Mouse (Mus musculus): ENCODE measurements around the gene Cox20. TPM values are rescaled to one million over a fixed set of nuclear protein-coding genes. Genes with fewer than 3 reads are reported as not detected.
"Not testable (repeated sequence)": the region's sequence is repeated elsewhere in the genome, so short reads cannot be mapped to it uniquely, and the experiment has no call there.

The Cox20 gene
- total RNA-seq (2017): 102 and 129 TPM in 2 replicates

DNA sequence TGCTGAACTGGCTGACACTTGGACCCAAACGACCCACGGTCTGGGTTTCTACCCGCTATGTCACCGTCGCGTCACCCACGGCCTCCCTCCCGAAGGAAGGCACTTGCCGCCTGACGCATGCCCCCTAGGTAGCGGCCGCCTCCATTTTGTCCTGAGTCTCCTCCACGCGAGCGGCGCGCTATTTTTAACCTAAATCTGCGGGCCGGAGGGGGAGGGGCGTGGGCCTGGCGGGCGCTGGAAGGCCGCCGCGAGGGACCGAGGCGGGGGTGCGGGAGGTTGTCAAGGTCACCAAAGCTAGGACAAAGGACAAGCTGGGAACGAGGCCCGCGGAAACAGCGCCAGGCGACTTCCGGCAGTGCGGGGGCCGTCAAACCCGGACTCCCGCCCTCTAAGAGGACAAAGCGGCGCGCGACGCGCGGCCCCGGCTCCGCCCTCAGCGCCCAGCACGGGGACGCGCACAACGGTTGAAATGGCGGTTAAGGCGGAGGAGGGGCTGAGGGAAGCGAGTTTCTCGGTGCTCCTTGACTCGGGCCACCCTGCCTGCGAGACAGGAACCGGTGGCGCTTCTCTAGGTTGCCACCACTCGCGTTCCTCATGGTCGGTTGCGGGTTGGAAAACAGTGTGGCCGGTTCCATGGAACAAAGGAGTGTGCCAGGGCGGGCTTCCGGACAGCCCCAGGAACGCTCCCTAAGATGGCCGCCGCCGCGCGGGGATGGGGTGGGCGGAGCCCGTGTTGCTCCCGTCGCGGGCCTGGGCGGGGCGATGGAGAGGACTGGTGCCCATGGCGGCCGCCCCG lies at the start of gene Cox20:
TSS of gene Cox20 (plus strand) at position 742 of the 796 bp plus-strand sequence.
- peak; percentile 77 for ATAC-seq (ENCODE audit: extremely low read depth, insufficient number of reproducible peaks, low FRiP score, poor library complexity, severe bottlenecking)

GRCm38 (mm10) chr1:178270635-178271034 lies 48.3 kb upstream of the Cox20 start:
- ATAC-seq (ENCODE audit: extremely low read depth, insufficient number of reproducible peaks, low FRiP score, poor library complexity, severe bottlenecking): no peak

GRCm38 (mm10) chr1:178275174-178275730 lies 43.7 kb upstream of the Cox20 start:
- no peak for ATAC-seq (ENCODE audit: extremely low read depth, insufficient number of reproducible peaks, low FRiP score, poor library complexity, severe bottlenecking)

DNA sequence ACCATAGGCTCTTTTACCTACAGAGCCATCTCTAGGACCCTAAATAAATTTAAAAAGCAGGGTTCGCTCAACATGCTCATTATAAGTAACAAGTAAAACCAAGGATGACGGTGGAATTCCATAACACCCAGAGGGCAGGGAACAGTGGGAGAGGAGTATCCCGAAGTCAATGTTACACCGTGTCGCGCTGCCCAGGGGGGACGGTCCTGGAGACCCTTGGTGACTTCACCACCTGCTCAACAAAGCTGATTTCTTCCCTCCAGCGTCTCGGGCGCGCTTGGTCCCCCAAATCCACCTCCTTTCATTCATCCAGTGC lies 43.2 kb upstream of the Cox20 start:
- ATAC-seq (ENCODE audit: extremely low read depth, insufficient number of reproducible peaks, low FRiP score, poor library complexity, severe bottlenecking): no peak

- no peak for ATAC-seq (ENCODE audit: extremely low read depth, insufficient number of reproducible peaks, low FRiP score, poor library complexity, severe bottlenecking)
Measured at GRCm38 (mm10) chr1:178276054-178276911, 42.6 kb upstream of the Cox20 start.

- ATAC-seq (ENCODE audit: extremely low read depth, insufficient number of reproducible peaks, low FRiP score, poor library complexity, severe bottlenecking): not testable (repeated sequence)
Measured at GRCm38 (mm10) chr1:178283314-178283713, 35.6 kb upstream of the Cox20 start.

GRCm38 (mm10) chr1:178283946-178284720 lies 34.8 kb upstream of the Cox20 start:
- no peak for ATAC-seq (ENCODE audit: extremely low read depth, insufficient number of reproducible peaks, low FRiP score, poor library complexity, severe bottlenecking)

DNA sequence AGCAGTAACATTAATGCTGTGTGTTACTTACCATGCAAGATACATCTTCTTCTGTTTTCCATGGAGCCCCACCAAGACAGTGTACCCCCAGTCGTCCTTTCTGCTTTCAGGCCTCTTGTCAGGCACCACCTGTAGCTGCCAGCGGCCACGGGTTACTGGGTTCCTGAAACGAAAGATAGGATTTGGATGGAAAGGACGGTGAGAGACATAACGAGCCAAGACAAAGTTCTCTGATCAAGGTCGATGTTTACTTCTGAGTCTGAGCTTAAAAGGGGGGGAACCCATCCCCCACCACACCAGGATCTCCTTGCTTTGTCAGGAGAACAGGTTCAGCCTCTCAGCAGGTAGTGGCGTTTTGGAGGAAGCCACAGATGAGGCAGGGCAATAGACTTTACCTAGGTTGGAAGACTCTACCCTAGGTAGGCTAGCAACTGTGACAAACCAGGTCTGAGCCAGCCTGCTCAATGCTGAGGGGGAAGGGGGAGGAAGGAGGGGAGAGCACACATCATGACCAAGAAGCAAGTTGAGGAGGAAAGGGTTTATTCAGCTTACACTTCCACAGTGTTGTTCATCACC lies 31.2 kb upstream of the Cox20 start:
- ATAC-seq (ENCODE audit: extremely low read depth, insufficient number of reproducible peaks, low FRiP score, poor library complexity, severe bottlenecking): no peak

- no peak for ATAC-seq (ENCODE audit: extremely low read depth, insufficient number of reproducible peaks, low FRiP score, poor library complexity, severe bottlenecking)
Measured at GRCm38 (mm10) chr1:178291716-178292115, 27.2 kb upstream of the Cox20 start.

- no peak for ATAC-seq (ENCODE audit: extremely low read depth, insufficient number of reproducible peaks, low FRiP score, poor library complexity, severe bottlenecking)
Measured at GRCm38 (mm10) chr1:178294051-178294450, 24.9 kb upstream of the Cox20 start.

- ATAC-seq (ENCODE audit: extremely low read depth, insufficient number of reproducible peaks, low FRiP score, poor library complexity, severe bottlenecking): not testable (repeated sequence)
Measured at GRCm38 (mm10) chr1:178301261-178301660, 17.7 kb upstream of the Cox20 start.

GRCm38 (mm10) chr1:178303425-178303824 lies 15.5 kb upstream of the Cox20 start:
- peak; percentile 78; the same call in 1 of the 2 replicates for ATAC-seq (ENCODE audit: extremely low read depth, insufficient number of reproducible peaks, low FRiP score, poor library complexity, severe bottlenecking)

DNA sequence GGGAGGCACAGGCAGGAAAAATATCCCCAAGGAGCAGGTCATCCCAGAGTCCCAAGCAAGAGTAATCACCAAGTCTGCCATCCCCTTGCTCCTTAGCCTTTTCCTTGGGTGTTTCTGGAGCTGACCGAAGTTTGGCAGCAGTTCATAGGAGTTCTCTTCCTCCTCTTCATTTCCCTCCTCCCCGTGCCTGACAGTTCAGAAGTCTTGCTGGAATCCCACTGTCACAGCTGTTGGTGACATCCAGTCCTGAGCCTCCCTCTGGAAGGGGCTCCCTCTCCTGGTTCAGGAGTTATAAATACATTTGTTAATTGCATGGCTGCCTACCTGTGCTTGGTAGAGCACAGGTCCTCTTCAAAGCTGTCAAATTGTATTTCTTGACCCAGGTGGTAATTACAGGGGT lies 9.4 kb upstream of the Cox20 start:
- ATAC-seq (ENCODE audit: extremely low read depth, insufficient number of reproducible peaks, low FRiP score, poor library complexity, severe bottlenecking): no peak

GRCm38 (mm10) chr1:178310128-178310527 lies 8.8 kb upstream of the Cox20 start:
- no peak for ATAC-seq (ENCODE audit: extremely low read depth, insufficient number of reproducible peaks, low FRiP score, poor library complexity, severe bottlenecking)

DNA sequence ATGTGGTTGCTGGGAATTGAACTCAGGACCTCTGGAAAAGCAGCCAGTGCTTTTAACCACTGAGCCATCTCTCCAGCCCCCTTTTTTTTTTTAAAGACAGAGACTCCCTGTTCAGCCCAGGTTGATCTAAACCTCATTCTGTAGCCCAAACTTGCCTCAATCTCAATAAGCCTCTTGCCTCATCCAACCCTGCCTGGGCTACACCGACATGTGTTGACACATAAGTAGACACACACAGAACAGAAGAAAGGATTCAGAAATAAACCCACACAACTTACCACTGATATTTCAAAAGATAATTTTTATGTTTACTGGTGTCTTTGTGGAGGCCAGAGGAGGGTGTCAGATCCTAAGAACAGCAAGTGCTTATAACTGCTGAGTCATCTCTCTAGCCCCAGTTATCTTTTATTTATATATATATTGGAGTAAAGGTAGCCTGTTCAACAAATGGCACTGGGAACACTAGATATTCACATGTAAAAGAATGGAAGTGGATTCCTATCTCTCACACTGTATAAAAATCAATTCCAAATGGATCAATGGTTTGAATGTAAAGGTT lies 5.8 kb upstream of the Cox20 start:
- ATAC-seq (ENCODE audit: extremely low read depth, insufficient number of reproducible peaks, low FRiP score, poor library complexity, severe bottlenecking): no peak

DNA sequence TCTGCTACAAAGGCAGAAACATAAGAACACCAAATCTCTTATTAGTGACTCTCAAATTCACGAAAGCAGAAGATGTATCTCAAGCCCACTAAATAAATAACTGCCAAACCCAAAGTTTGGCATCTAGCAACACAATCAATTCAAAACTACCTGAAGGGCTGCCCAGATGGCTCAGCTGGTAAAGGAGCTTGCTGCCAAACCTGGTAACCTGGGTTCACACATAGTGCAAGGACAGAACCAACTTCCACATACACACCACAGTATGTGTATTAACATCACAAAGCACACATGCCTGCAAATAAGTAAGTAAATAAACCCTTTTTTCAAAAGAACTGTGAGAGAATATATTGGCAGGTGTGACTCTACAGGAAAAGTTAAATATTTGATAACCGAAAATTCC lies 4.7 kb upstream of the Cox20 start:
- ATAC-seq (ENCODE audit: extremely low read depth, insufficient number of reproducible peaks, low FRiP score, poor library complexity, severe bottlenecking): no peak

DNA sequence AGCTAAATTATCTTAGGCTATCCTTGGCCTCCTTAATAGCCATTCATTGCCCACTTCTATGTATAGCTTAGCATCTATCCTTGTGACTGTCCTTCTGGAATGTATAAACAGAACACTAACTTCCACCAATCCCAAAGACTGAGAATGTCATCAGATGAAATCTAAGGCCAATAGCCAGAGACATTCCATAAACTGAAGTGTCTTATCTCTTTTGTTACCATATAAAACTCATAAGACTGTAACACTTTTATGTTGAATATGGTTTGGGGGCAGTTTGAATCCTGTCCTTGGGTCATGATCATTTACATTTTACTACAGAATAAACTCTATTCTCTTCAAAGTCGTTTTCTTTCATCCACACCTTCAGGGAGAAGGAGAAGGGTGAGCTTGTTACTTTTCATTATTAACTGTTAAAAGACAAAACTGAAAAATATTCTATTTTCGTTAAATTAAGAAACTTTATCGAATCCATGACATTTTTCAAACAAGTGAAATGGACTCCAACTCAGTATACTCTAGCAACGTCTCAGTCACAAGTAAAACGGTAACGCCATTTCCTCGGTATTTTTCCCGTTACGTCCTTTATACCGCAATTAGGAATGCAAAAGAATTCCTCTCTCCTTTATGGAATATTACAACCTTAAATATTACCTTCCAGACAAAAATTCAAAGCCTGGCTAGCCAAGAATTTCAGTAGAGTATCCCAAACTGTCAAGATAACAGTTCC lies 1.5 kb upstream of the Cox20 start:
- no peak for ATAC-seq (ENCODE audit: extremely low read depth, insufficient number of reproducible peaks, low FRiP score, poor library complexity, severe bottlenecking)

GRCm38 (mm10) chr1:178318002-178318388 lies 935 bp upstream of the Cox20 start:
- peak; percentile 25 for ATAC-seq (ENCODE audit: extremely low read depth, insufficient number of reproducible peaks, low FRiP score, poor library complexity, severe bottlenecking)
